Mouse (Mus musculus) right cerebral cortex, adult 18-20 months (tissue): ENCODE data around the gene Glb1.

Source experiments
- DNase-seq: peaks from one replicate; pipeline ENCODE4 v3.0.0; 2022; ENCODE audit warnings: mixed read lengths

The Glb1 gene

GRCm38 (mm10) chr9:114446887-114447286, 46.0 kb downstream of the Glb1 start:
- no peak for DNase-seq

- no peak for DNase-seq
These were observed 47.8 kb downstream of the Glb1 start for GRCm38 (mm10) chr9:114448700-114449099.

GRCm38 (mm10) chr9:114449120-114449754, 48.4 kb downstream of the Glb1 start:
- DNase-seq = no peak

- DNase-seq = no peak
These were observed 50.7 kb downstream of the Glb1 start for GRCm38 (mm10) chr9:114451615-114452014.

GRCm38 (mm10) chr9:114452418-114452817, 51.5 kb downstream of the Glb1 start:
- no peak for DNase-seq

GRCm38 (mm10) chr9:114455420-114455819, 54.5 kb downstream of the Glb1 start:
- no peak for DNase-seq

GRCm38 (mm10) chr9:114458436-114458835, 57.6 kb downstream of the Glb1 start:
- no peak for DNase-seq

GRCm38 (mm10) chr9:114462569-114462968, 61.7 kb downstream of the Glb1 start:
- no peak for DNase-seq

- DNase-seq = no peak
These were observed 64.6 kb downstream of the Glb1 start for GRCm38 (mm10) chr9:114465442-114465841.

GRCm38 (mm10) chr9:114466871-114467270, 66.0 kb downstream of the Glb1 start:
- DNase-seq = no peak

- DNase-seq = no peak
These were observed 67.3 kb downstream of the Glb1 start for GRCm38 (mm10) chr9:114468217-114468616.

- no peak for DNase-seq
These were observed 67.8 kb downstream of the Glb1 start for GRCm38 (mm10) chr9:114468701-114469100.

GRCm38 (mm10) chr9:114471892-114472291, 71.0 kb downstream of the Glb1 start:
- DNase-seq = no peak

- no peak for DNase-seq
These were observed 76.1 kb downstream of the Glb1 start for GRCm38 (mm10) chr9:114477019-114477418.

GRCm38 (mm10) chr9:114480940-114481339, 80.1 kb downstream of the Glb1 start:
- DNase-seq = no peak

GRCm38 (mm10) chr9:114484771-114485170, 83.9 kb downstream of the Glb1 start:
- DNase-seq = no peak

GRCm38 (mm10) chr9:114486808-114487207, 85.9 kb downstream of the Glb1 start:
- no peak for DNase-seq

GRCm38 (mm10) chr9:114487481-114488258, 86.8 kb downstream of the Glb1 start:
- DNase-seq = no peak

- no peak for DNase-seq
These were observed 95.6 kb downstream of the Glb1 start for GRCm38 (mm10) chr9:114496469-114496868.

- peak; percentile 72 for DNase-seq
These were observed 97.3 kb downstream of the Glb1 start for GRCm38 (mm10) chr9:114498218-114498617.

GRCm38 (mm10) chr9:114499783-114500515, 99.1 kb downstream of the Glb1 start:
- peak; percentile 24 for DNase-seq

- DNase-seq = no peak
These were observed 100.2 kb downstream of the Glb1 start for GRCm38 (mm10) chr9:114501111-114501510.

GRCm38 (mm10) chr9:114501913-114502312, 101.0 kb downstream of the Glb1 start:
- DNase-seq = no peak
